Mouse (Mus musculus): ENCODE data around the gene Stk32b.

- TF ChIP-seq CTCF (IDR thresholded peaks at IDR 0.05; ENCODE audit: insufficient read depth, low read length): no peak
- TF ChIP-seq POLR2A (IDR thresholded peaks at IDR 0.05; ENCODE audit: borderline replicate concordance, extremely low read depth, low read depth, low read length): no peak
These were observed 3.7 kb upstream of the Stk32b start for GRCm38 (mm10) chr5:37720670-37721069.
